Mouse (Mus musculus): ENCODE measurements around the gene Gpatch3. TPM values are rescaled to one million over a fixed set of nuclear protein-coding genes. Genes with fewer than 3 reads are reported as not detected.
A peak's percentile ranks its signal among the peaks of the same experiment; 100 is the strongest.

Gpatch3 gene
- polyA plus RNA-seq, 1 experiment: 7.3 TPM

GRCm38 (mm10) chr4:133600306-133600705 is 25.8 kb downstream of the Gpatch3 start:
- TF ChIP-seq CTCF (IDR thresholded peaks at IDR 0.05; ENCODE audit: extremely low read depth, insufficient read length, insufficient replicate concordance, low read depth, low read length): no peak
- no peak for TF ChIP-seq POLR2A (IDR thresholded peaks at IDR 0.05; ENCODE audit: low read depth, low read length)
- Histone ChIP-seq H3K27me3 (ENCODE audit: control insufficient read depth, insufficient read depth, low read length) (no peaks in the 10 kb centered on the region), H3K36me3 (ENCODE audit: control insufficient read depth, insufficient read depth, low read length) (peaks cover 11% of the 10 kb centered on the region; the same call in 1 of the 2 replicates), H3K4me3 (ENCODE audit: low read depth, low read length) (peak overlapping the region; percentile 75), H3K4me1 (ENCODE audit: control insufficient read depth, insufficient read depth, insufficient read length, low read length) (no peaks in the 10 kb centered on the region; the same call in 1 of the 2 replicates), H3K27ac (ENCODE audit: insufficient read depth, low read depth, low read length) (peak overlapping the region; percentile 95)
- 7% methylated on average over 9 of the region's 9 CpGs for WGBS

GRCm38 (mm10) chr4:133601721-133602218 is 27.2 kb downstream of the Gpatch3 start, which contains the start of gene Sfn:
Gene Sfn, minus strand, starts transcription at chr4:133602168.
- TF ChIP-seq CTCF (IDR thresholded peaks at IDR 0.05; ENCODE audit: extremely low read depth, insufficient read length, insufficient replicate concordance, low read depth, low read length) (peak; percentile 78), POLR2A (IDR thresholded peaks at IDR 0.05; ENCODE audit: low read depth, low read length) (peak; percentile 88)
- peak within 1 kb of the TSS; percentile 78 for H3K27ac ChIP-seq (ENCODE audit: insufficient read depth, low read depth, low read length)
- no peaks in the 10 kb centered on the region; the same call in 1 of the 2 replicates for H3K4me1 ChIP-seq (ENCODE audit: control insufficient read depth, insufficient read depth, insufficient read length, low read length)
- H3K4me3 ChIP-seq (ENCODE audit: low read depth, low read length): peak within 1 kb of the TSS; percentile 75
- H3K36me3 ChIP-seq (ENCODE audit: control insufficient read depth, insufficient read depth, low read length): peaks cover 17% of the 10 kb centered on the region
- 4% methylated on average over 16 of the region's 16 CpGs for WGBS
- no peaks in the 10 kb centered on the region for H3K27me3 ChIP-seq (ENCODE audit: control insufficient read depth, insufficient read depth, low read length)

DNA sequence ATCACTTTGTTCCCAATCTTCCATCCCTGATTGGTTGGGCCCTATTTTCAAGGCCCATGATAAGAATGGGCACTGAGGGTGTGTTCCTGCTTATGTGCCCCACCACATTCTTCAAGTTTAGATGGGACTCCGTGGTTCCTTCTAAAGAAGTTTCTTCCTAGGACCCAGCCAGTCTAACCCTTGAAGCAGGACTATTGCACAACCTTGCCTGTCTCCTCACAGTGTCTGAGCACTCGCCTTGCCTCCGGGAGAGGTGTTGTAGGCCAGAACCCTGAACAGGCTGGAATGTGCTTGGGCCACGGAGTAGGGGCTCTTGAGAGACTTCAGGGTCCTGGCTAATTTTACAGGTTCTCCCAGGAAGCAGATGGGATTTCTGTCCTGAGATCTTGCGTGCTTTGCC is 28.5 kb downstream of the Gpatch3 start:
- Histone ChIP-seq H3K4me3 (ENCODE audit: low read depth, low read length) (no peak overlapping the region), H3K27ac (ENCODE audit: insufficient read depth, low read depth, low read length) (no peak overlapping the region), H3K27me3 (ENCODE audit: control insufficient read depth, insufficient read depth, low read length) (no peaks in the 10 kb centered on the region), H3K36me3 (ENCODE audit: control insufficient read depth, insufficient read depth, low read length) (peaks cover 17% of the 10 kb centered on the region), H3K4me1 (ENCODE audit: control insufficient read depth, insufficient read depth, insufficient read length, low read length) (peaks cover 4% of the 10 kb centered on the region)
- TF ChIP-seq POLR2A (IDR thresholded peaks at IDR 0.05; ENCODE audit: low read depth, low read length) (no peak), CTCF (IDR thresholded peaks at IDR 0.05; ENCODE audit: extremely low read depth, insufficient read length, insufficient replicate concordance, low read depth, low read length) (no peak)
- WGBS: 91% methylated on average over 5 of the region's 5 CpGs

DNA sequence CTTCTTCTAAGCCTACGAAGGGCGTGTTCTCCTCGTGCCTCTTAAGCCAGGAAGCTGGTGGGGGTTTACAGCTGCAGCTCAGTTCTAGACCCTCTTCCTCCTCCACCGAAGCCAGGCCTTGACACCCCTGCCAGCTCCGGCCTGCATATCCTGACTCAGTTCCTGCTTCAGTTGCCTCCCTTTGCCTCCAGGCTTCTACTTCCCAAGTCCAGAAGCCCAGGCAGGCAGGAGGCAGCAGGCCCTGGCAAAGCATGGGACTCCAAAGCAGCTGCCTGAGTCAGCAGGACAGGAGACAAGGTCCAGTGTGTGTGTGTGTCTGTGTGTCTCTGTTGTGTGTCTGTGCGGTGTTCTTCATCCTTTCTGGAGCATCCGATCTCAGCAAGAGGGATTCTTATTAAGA is 29.6 kb downstream of the Gpatch3 start:
- H3K36me3 ChIP-seq (ENCODE audit: control insufficient read depth, insufficient read depth, low read length): peaks cover 22% of the 10 kb centered on the region
- 85% methylated on average over 7 of the region's 7 CpGs for WGBS
- TF ChIP-seq POLR2A (IDR thresholded peaks at IDR 0.05; ENCODE audit: low read depth, low read length) (no peak), CTCF (IDR thresholded peaks at IDR 0.05; ENCODE audit: extremely low read depth, insufficient read length, insufficient replicate concordance, low read depth, low read length) (no peak)

DNA sequence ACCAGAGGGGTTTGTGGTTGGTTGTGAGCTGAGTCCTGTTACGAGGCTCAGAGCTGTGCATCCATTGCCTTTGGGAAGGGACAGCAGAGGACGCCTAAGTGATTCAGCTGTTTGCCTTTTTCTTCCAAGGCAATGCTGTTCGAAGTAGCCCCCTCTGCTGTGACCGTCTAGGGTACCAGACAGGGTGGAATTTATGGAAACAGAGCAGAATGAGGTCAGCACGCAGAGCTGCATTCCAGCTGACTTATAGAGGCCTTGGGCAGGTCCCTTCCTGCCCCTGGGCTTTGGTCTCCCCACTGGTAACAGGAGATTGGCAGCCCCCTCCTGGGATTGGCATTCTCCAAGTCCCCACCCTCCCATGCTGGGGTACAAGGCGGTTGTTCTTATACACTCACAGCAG is 30.3 kb downstream of the Gpatch3 start:
- H3K36me3 ChIP-seq (ENCODE audit: control insufficient read depth, insufficient read depth, low read length): peaks cover 22% of the 10 kb centered on the region
- no peak overlapping the region for H3K4me3 ChIP-seq (ENCODE audit: low read depth, low read length)
- TF ChIP-seq CTCF (IDR thresholded peaks at IDR 0.05; ENCODE audit: extremely low read depth, insufficient read length, insufficient replicate concordance, low read depth, low read length) (no peak), POLR2A (IDR thresholded peaks at IDR 0.05; ENCODE audit: low read depth, low read length) (no peak)
- 84% methylated on average over 6 of the region's 6 CpGs for WGBS
- H3K27me3 ChIP-seq (ENCODE audit: control insufficient read depth, insufficient read depth, low read length): no peaks in the 10 kb centered on the region
- H3K27ac ChIP-seq (ENCODE audit: insufficient read depth, low read depth, low read length): no peak overlapping the region
- H3K4me1 ChIP-seq (ENCODE audit: control insufficient read depth, insufficient read depth, insufficient read length, low read length): peaks cover 4% of the 10 kb centered on the region

More for the DNA sequence above, 29.6 kb downstream of the Gpatch3 start:
- H3K27ac ChIP-seq (ENCODE audit: insufficient read depth, low read depth, low read length): no peak overlapping the region
- H3K4me1 ChIP-seq (ENCODE audit: control insufficient read depth, insufficient read depth, insufficient read length, low read length): peaks cover 4% of the 10 kb centered on the region
- no peak overlapping the region for H3K4me3 ChIP-seq (ENCODE audit: low read depth, low read length)
- H3K27me3 ChIP-seq (ENCODE audit: control insufficient read depth, insufficient read depth, low read length): no peaks in the 10 kb centered on the region

DNA sequence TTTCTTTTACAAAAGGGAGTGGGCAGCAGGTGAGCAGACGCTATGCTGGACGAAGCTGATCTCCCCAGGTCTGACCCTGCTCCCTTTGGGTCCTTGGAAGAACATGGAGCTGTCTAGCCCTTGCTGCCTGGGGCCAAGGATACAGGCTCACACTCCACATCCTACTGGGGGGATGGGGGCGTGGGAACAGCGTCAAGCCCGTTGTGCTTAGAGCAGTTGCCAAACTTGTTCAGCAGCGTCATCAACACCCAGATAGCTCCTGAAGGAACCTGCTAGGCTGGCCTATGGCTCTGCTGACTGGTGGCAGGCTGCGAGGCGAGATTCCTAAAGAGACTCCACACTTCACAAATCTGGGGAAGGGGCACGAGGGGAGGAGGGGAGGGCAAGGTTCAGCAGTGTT is 30.8 kb downstream of the Gpatch3 start:
- TF ChIP-seq POLR2A (IDR thresholded peaks at IDR 0.05; ENCODE audit: low read depth, low read length) (no peak), CTCF (IDR thresholded peaks at IDR 0.05; ENCODE audit: extremely low read depth, insufficient read length, insufficient replicate concordance, low read depth, low read length) (no peak)
- Histone ChIP-seq H3K36me3 (ENCODE audit: control insufficient read depth, insufficient read depth, low read length) (peaks cover 23% of the 10 kb centered on the region), H3K4me1 (ENCODE audit: control insufficient read depth, insufficient read depth, insufficient read length, low read length) (peaks cover 4% of the 10 kb centered on the region), H3K27ac (ENCODE audit: insufficient read depth, low read depth, low read length) (no peak overlapping the region), H3K4me3 (ENCODE audit: low read depth, low read length) (no peak overlapping the region), H3K27me3 (ENCODE audit: control insufficient read depth, insufficient read depth, low read length) (no peaks in the 10 kb centered on the region)
- 69% methylated on average over 9 of the region's 9 CpGs for WGBS

DNA sequence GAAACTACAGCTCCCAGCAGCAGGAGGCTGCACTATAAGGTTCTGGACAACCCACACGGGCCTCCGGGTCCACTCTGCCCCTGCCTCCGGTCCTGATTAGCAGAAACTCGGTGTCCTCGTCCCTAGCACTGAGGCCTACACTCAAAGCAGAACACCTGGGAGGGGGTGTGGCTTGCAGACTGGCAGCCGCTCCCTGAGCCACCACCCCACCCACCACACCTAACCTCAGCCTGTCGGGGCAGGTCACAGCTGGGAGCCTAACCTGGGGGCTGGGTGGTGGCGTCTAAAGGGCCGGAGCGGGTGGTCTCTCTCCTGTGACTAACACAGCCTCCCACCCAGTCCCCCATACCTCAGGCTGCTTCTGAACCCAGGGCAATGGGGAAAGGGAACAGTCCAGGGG is 32.7 kb downstream of the Gpatch3 start:
- 53% methylated on average over 10 of the region's 10 CpGs for WGBS
- TF ChIP-seq CTCF (IDR thresholded peaks at IDR 0.05; ENCODE audit: extremely low read depth, insufficient read length, insufficient replicate concordance, low read depth, low read length) (no peak), POLR2A (IDR thresholded peaks at IDR 0.05; ENCODE audit: low read depth, low read length) (no peak)
- Histone ChIP-seq H3K27me3 (ENCODE audit: control insufficient read depth, insufficient read depth, low read length) (no peaks in the 10 kb centered on the region), H3K4me1 (ENCODE audit: control insufficient read depth, insufficient read depth, insufficient read length, low read length) (peaks cover 4% of the 10 kb centered on the region), H3K27ac (ENCODE audit: insufficient read depth, low read depth, low read length) (no peak overlapping the region), H3K4me3 (ENCODE audit: low read depth, low read length) (no peak overlapping the region), H3K36me3 (ENCODE audit: control insufficient read depth, insufficient read depth, low read length) (peaks cover 28% of the 10 kb centered on the region)
